Mouse (Mus musculus): ENCODE measurements around the gene Dnaaf1. TPM values are rescaled to one million over a fixed set of nuclear protein-coding genes. Genes with fewer than 3 reads are reported as not detected.

Dnaaf1 gene
- polyA plus RNA-seq, 1 experiment = not detected

GRCm38 (mm10) chr8:119588321-119588720, 13.3 kb downstream of the Dnaaf1 start:
- no peak for TF ChIP-seq POLR2A (IDR thresholded peaks at IDR 0.05; ENCODE audit: insufficient read depth, low read depth, low read length)
- TF ChIP-seq CTCF (IDR thresholded peaks at IDR 0.05; ENCODE audit: insufficient read depth, low read depth, low read length) = no peak
- H3K27ac ChIP-seq (ENCODE audit: insufficient read depth, low read depth, low read length) = no peak overlapping the region
- peaks cover 4% of the 10 kb centered on the region; the same call in 1 of the 2 replicates for H3K4me1 ChIP-seq (ENCODE audit: control insufficient read depth, insufficient read depth, low read length)
- 72% methylated on average over 4 of the region's 4 CpGs for WGBS
- H3K4me3 ChIP-seq (ENCODE audit: insufficient read depth, low read depth, low read length) = no peak overlapping the region

- TF ChIP-seq POLR2A (IDR thresholded peaks at IDR 0.05; ENCODE audit: insufficient read depth, low read depth, low read length) = no peak
- no peak for TF ChIP-seq CTCF (IDR thresholded peaks at IDR 0.05; ENCODE audit: insufficient read depth, low read depth, low read length)
- Histone ChIP-seq H3K4me1 (ENCODE audit: control insufficient read depth, insufficient read depth, low read length) (peaks cover 4% of the 10 kb centered on the region; the same call in 1 of the 2 replicates), H3K27ac (ENCODE audit: insufficient read depth, low read depth, low read length) (no peak overlapping the region), H3K4me3 (ENCODE audit: insufficient read depth, low read depth, low read length) (no peak overlapping the region)
- 31% methylated on average over 10 of the region's 10 CpGs for WGBS
Measured at GRCm38 (mm10) chr8:119588844-119589243, 13.8 kb downstream of the Dnaaf1 start.

GRCm38 (mm10) chr8:119590348-119590747, 15.3 kb downstream of the Dnaaf1 start:
- 82% methylated on average over 14 of the region's 14 CpGs for WGBS
- Histone ChIP-seq H3K27ac (ENCODE audit: insufficient read depth, low read depth, low read length) (no peak overlapping the region), H3K4me1 (ENCODE audit: control insufficient read depth, insufficient read depth, low read length) (peaks cover 4% of the 10 kb centered on the region; the same call in 1 of the 2 replicates), H3K4me3 (ENCODE audit: insufficient read depth, low read depth, low read length) (no peak overlapping the region)
- TF ChIP-seq CTCF (IDR thresholded peaks at IDR 0.05; ENCODE audit: insufficient read depth, low read depth, low read length) = no peak
- TF ChIP-seq POLR2A (IDR thresholded peaks at IDR 0.05; ENCODE audit: insufficient read depth, low read depth, low read length) = no peak

- H3K4me3 ChIP-seq (ENCODE audit: insufficient read depth, low read depth, low read length) = no peak overlapping the region
- H3K27ac ChIP-seq (ENCODE audit: insufficient read depth, low read depth, low read length) = no peak overlapping the region
- 86% methylated on average over 7 of the region's 7 CpGs for WGBS
- H3K4me1 ChIP-seq (ENCODE audit: control insufficient read depth, insufficient read depth, low read length) = no peaks in the 10 kb centered on the region
- TF ChIP-seq CTCF (IDR thresholded peaks at IDR 0.05; ENCODE audit: insufficient read depth, low read depth, low read length) = no peak
- no peak for TF ChIP-seq POLR2A (IDR thresholded peaks at IDR 0.05; ENCODE audit: insufficient read depth, low read depth, low read length)
Measured at GRCm38 (mm10) chr8:119591456-119591855, 16.4 kb downstream of the Dnaaf1 start.

GRCm38 (mm10) chr8:119603771-119604170, 28.7 kb downstream of the Dnaaf1 start:
- Histone ChIP-seq H3K27ac (ENCODE audit: insufficient read depth, low read depth, low read length) (no peak overlapping the region), H3K4me3 (ENCODE audit: insufficient read depth, low read depth, low read length) (peak overlapping the region; percentile 72; the same call in 1 of the 2 replicates), H3K4me1 (ENCODE audit: control insufficient read depth, insufficient read depth, low read length) (peaks cover 13% of the 10 kb centered on the region)
- WGBS = 91% methylated on average over 4 of the region's 4 CpGs
- TF ChIP-seq CTCF (IDR thresholded peaks at IDR 0.05; ENCODE audit: insufficient read depth, low read depth, low read length) (no peak), POLR2A (IDR thresholded peaks at IDR 0.05; ENCODE audit: insufficient read depth, low read depth, low read length) (no peak)

GRCm38 (mm10) chr8:119604398-119604803, 29.4 kb downstream of the Dnaaf1 start:
- Histone ChIP-seq H3K4me1 (ENCODE audit: control insufficient read depth, insufficient read depth, low read length) (peaks cover 13% of the 10 kb centered on the region), H3K4me3 (ENCODE audit: insufficient read depth, low read depth, low read length) (peak overlapping the region; percentile 72), H3K27ac (ENCODE audit: insufficient read depth, low read depth, low read length) (no peak overlapping the region)
- TF ChIP-seq CTCF (IDR thresholded peaks at IDR 0.05; ENCODE audit: insufficient read depth, low read depth, low read length) (no peak), POLR2A (IDR thresholded peaks at IDR 0.05; ENCODE audit: insufficient read depth, low read depth, low read length) (no peak)
- WGBS = 36% methylated on average over 12 of the region's 12 CpGs

- H3K27ac ChIP-seq (ENCODE audit: insufficient read depth, low read depth, low read length) = no peak within 1 kb of the TSS
- WGBS = under 1% methylated on average over 23 of the region's 23 CpGs
- TF ChIP-seq CTCF (IDR thresholded peaks at IDR 0.05; ENCODE audit: insufficient read depth, low read depth, low read length) = peak; percentile 41; the same call in 1 of the 2 replicates
- peak; percentile 68 for TF ChIP-seq POLR2A (IDR thresholded peaks at IDR 0.05; ENCODE audit: insufficient read depth, low read depth, low read length)
- peaks cover 13% of the 10 kb centered on the region for H3K4me1 ChIP-seq (ENCODE audit: control insufficient read depth, insufficient read depth, low read length)
- peak within 1 kb of the TSS; percentile 72 for H3K4me3 ChIP-seq (ENCODE audit: insufficient read depth, low read depth, low read length)
Measured at GRCm38 (mm10) chr8:119604996-119605395, 30.0 kb downstream of the Dnaaf1 start, which contains the start of gene Taf1c. Taf1c (minus strand) TSS chr8:119605222.

GRCm38 (mm10) chr8:119606224-119606623, 31.2 kb downstream of the Dnaaf1 start:
- peaks cover 13% of the 10 kb centered on the region for H3K4me1 ChIP-seq (ENCODE audit: control insufficient read depth, insufficient read depth, low read length)
- H3K4me3 ChIP-seq (ENCODE audit: insufficient read depth, low read depth, low read length) = no peak overlapping the region
- TF ChIP-seq POLR2A (IDR thresholded peaks at IDR 0.05; ENCODE audit: insufficient read depth, low read depth, low read length) = no peak
- no peak for TF ChIP-seq CTCF (IDR thresholded peaks at IDR 0.05; ENCODE audit: insufficient read depth, low read depth, low read length)
- H3K27ac ChIP-seq (ENCODE audit: insufficient read depth, low read depth, low read length) = no peak overlapping the region
- WGBS = 95% methylated on average over 2 of the region's 2 CpGs

- WGBS = 88% methylated on average over 26 of the region's 26 CpGs
- TF ChIP-seq POLR2A (IDR thresholded peaks at IDR 0.05; ENCODE audit: insufficient read depth, low read depth, low read length) (no peak), CTCF (IDR thresholded peaks at IDR 0.05; ENCODE audit: insufficient read depth, low read depth, low read length) (no peak)
Measured at GRCm38 (mm10) chr8:119612471-119612870, 37.4 kb downstream of the Dnaaf1 start, which contains the start of gene Adad2. Adad2 (plus strand) TSS chr8:119612747.

More at GRCm38 (mm10) chr8:119612471-119612870, 37.4 kb downstream of the Dnaaf1 start, which contains the start of gene Adad2:
- Histone ChIP-seq H3K4me3 (ENCODE audit: insufficient read depth, low read depth, low read length) (no peak within 1 kb of the TSS), H3K4me1 (ENCODE audit: control insufficient read depth, insufficient read depth, low read length) (no peaks in the 10 kb centered on the region), H3K27ac (ENCODE audit: insufficient read depth, low read depth, low read length) (no peak within 1 kb of the TSS)
